Mouse (Mus musculus) midbrain, postnatal 0 days (tissue): ENCODE data around the gene Srp54c. TPM values are rescaled to one million over a fixed set of nuclear protein-coding genes. Genes with fewer than 3 reads are reported as not detected.

Source experiments
- ATAC-seq: fragments of 200-750 bp; cut with Nextera tagmentation; 2 replicates; pipeline ENCODE4 v1.8.0; 2017; ENCODE audit warnings: moderate number of reproducible peaks, mild to moderate bottlenecking, moderate TSS enrichment, moderate library complexity; ENCODE audit not compliant: low FRiP score
- DNase-seq: peaks from one replicate; pipeline ENCODE4 v3.0.0-alpha.2; 2015; ENCODE audit warnings: low spot score
- H3K27ac ChIP-seq: fragments of 300-500 bp; sonication (generic); 2 replicates; pipeline ENCODE4 v1.5.1; 2014; ENCODE audit warnings: low read depth, mild to moderate bottlenecking, low read length, mixed read lengths
- H3K27me3 ChIP-seq: fragments of 300-500 bp; sonication (generic); 2 replicates; pipeline ENCODE4 v1.6.1; 2014; ENCODE audit warnings: low read length, control low read depth, mixed read lengths; ENCODE audit not compliant: insufficient read depth
- H3K36me3 ChIP-seq: fragments of 300-500 bp; sonication (generic); 2 replicates; pipeline ENCODE4 v1.6.1; 2014; ENCODE audit warnings: low read length, control low read depth, mixed read lengths; ENCODE audit not compliant: insufficient read depth
- H3K4me1 ChIP-seq: fragments of 300-500 bp; sonication (generic); 2 replicates; pipeline ENCODE4 v1.6.1; 2014; ENCODE audit warnings: mild to moderate bottlenecking, control low read depth, antibody characterized with exemption, low read length, mixed read lengths; ENCODE audit not compliant: insufficient read depth
- H3K4me2 ChIP-seq: fragments of 300-500 bp; sonication (generic); 2 replicates; pipeline ENCODE4 v1.6.1; 2014; ENCODE audit warnings: low read depth, mild to moderate bottlenecking, low read length, mixed read lengths; ENCODE audit not compliant: poor library complexity, severe bottlenecking
- H3K4me3 ChIP-seq: fragments of 300-500 bp; sonication (generic); 2 replicates; pipeline ENCODE4 v1.5.1; 2014; ENCODE audit warnings: low read depth, mild to moderate bottlenecking, low read length, moderate library complexity
- H3K9ac ChIP-seq: fragments of 300-500 bp; sonication (generic); replicated peaks from 2 replicates; pipeline ENCODE4 v1.6.1; 2014; ENCODE audit warnings: mild to moderate bottlenecking, low read length, moderate library complexity, mixed read lengths; ENCODE audit not compliant: poor library complexity, severe bottlenecking
- H3K9me3 ChIP-seq: fragments of 300-500 bp; sonication (generic); 2 replicates; pipeline ENCODE4 v1.6.1; 2016; ENCODE audit warnings: low read length, control low read depth
- CTCF ChIP-seq: IDR thresholded peaks from 2 replicates; pipeline ENCODE4 v1.5.1; 2016; ENCODE audit warnings: antibody characterized with exemption, mild to moderate bottlenecking
- WGBS: fragments of 180-500 bp; shearing (Covaris S2); extraction: QIAGEN DNeasy Blood & Tissue Kit; methylation state at CpG from one replicate; pipeline ENCODE4 v1.1.7; 2014; 5-methylcytosine and 5-hydroxymethylcytosine counted together
- polyA plus RNA-seq: library from polyadenylated mRNA; unstranded; fragments of >200 nt; fragmentation: Nextera tagmentation; extraction: Ambion mirVana; gene quantifications from 2 replicates; pipeline ENCODE4 v1.2.1, GENCODE M21; 2015
- total RNA-seq: library from RNA; depleted of rRNA; stranded (reverse); fragments of >200 nt; gene quantifications from 2 replicates; pipeline ENCODE4 v1.2.3, GENCODE M21; 2014

Gene Srp54c
- total and polyA plus RNA-seq, 2 experiments from 2014 or later: 44.4 to 86.5 TPM

- WGBS: 41% methylated on average over 11 of the region's 11 CpGs
- Histone ChIP-seq H3K36me3 (peaks cover 18% of the 10 kb centered on the region), H3K9me3 (no peaks in the 10 kb centered on the region), H3K27me3 (no peaks in the 10 kb centered on the region), H3K4me1 (peaks cover 25% of the 10 kb centered on the region), H3K27ac (peak overlapping the region; percentile 77), H3K4me2 (peak overlapping the region; percentile 67), H3K4me3 (peak overlapping the region; percentile 48), H3K9ac (peak overlapping the region; percentile 79)
- ATAC-seq (0 out of 2 replicates have a peak, but pooled peaks have one; percentile 9), DNase-seq (no peak)
- TF ChIP-seq CTCF: no peak
These were observed 71.7 kb downstream of the Srp54c start for GRCm38 (mm10) chr12:55301472-55302300.

DNA sequence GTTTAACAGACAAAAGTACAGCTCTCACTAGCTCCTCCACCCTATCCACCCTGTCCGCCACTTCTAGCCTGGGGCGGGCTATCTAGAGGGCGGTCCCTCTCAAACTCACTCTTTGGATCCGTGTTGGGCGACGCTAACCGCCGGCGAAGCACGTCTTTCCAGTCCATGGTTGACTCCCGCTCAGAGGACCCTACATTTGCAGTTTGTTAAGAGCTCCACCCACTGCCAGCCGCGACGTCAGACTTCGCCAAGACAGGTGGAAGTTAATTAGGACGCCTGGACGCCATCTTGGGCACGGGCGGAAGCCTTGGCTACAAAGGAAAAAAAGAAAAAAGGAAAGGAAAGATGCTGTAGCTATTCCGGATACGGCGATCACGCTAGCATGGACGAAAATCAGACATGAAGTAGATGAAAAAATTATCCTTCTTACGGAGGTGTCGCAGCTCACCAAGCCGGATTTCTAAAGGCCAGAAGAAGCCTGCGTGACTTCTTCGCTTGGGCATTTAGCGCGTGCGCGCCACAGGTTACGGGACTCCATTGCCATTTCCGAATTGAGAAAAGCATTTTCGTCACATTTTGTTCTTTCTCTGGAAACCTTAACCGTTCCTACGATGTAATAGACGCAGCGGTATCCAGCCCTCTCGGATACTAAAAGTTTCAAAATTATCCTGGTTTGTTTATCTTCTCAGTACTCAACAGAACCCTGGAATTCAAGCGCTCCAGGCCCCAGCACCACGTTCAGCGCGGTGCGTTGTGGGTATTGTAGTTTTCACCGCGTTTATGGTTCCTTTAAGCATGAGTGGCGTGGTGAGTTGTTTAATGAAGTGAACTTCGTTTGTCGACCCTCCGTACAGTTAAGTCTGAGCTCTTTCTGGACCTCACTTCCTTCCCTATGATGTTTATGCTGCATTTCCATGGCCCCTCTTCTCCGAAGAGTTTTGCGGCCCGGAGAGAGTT is 72.8 kb downstream of the Srp54c start, which contains the start of gene Ppp2r3c:
TSS of gene Ppp2r3c (minus strand) at position 514 of the 957 bp plus-strand sequence.
- H3K27me3 ChIP-seq: no peaks in the 10 kb centered on the region
- peak within 1 kb of the TSS; percentile 48 for H3K4me3 ChIP-seq
- no peak for TF ChIP-seq CTCF
- peaks cover 25% of the 10 kb centered on the region for H3K4me1 ChIP-seq
- DNase-seq: peak; percentile 97
- H3K9ac ChIP-seq: peak within 1 kb of the TSS; percentile 79
- H3K9me3 ChIP-seq: no peaks in the 10 kb centered on the region
- WGBS: under 1% methylated on average over 55 of the region's 55 CpGs
- ATAC-seq: peak; percentile 94
- peaks cover 10% of the 10 kb centered on the region for H3K36me3 ChIP-seq
- peak within 1 kb of the TSS; percentile 70 for H3K4me2 ChIP-seq
- H3K27ac ChIP-seq: peak within 1 kb of the TSS; percentile 77

DNA sequence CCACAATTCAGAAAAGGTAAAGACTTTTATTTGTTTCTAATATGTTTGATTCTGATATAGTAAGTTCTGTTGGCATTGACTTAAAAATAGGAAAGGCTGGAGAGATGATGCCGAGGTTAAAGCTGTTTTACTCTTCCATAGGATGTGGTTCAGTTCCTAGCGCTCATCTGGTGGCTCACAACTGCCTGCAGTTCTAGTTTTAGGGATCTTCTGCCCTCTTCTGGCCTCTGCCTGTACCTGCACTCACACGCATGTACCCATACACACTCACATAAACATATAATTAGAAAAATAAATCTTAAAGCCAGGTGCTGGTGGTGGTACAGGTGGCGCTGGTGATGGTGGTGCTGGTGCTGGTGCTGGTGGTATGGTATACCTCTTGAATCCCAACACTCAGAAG is 76.4 kb downstream of the Srp54c start:
- H3K36me3 ChIP-seq: no peaks in the 10 kb centered on the region
- no peak; the same call in 1 of the 2 replicates for TF ChIP-seq CTCF
- no peak overlapping the region for H3K4me3 ChIP-seq
- H3K4me2 ChIP-seq: no peak overlapping the region
- H3K4me1 ChIP-seq: peaks cover 14% of the 10 kb centered on the region
- H3K9me3 ChIP-seq: no peaks in the 10 kb centered on the region
- no peaks in the 10 kb centered on the region for H3K27me3 ChIP-seq
- H3K9ac ChIP-seq: no peak overlapping the region
- H3K27ac ChIP-seq: no peak overlapping the region
- ATAC-seq: no peak
- over 99% methylated on average over 4 of the region's 4 CpGs for WGBS
- DNase-seq: no peak

DNA sequence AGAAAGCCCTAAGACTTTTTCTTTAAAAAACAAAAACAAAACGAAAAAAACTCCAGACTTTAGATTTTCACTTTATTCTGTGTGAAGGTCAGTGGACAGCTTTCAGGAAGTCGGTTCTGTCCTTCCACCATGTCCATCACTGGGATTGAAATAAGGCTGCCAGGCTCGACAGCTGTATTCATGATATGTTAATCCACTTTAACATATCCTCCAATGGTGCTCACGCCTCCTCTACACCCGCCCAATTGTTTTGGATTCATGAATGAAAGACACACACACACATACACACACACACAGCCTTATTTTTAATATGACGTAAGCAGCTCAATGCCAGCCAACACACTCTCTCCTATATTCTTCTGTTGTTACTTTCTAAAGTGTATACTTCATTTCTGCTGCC is 77.6 kb downstream of the Srp54c start:
- ATAC-seq: no peak
- Histone ChIP-seq H3K4me1 (0 out of 2 replicates have a peak, but pooled peaks cover 8% of the 10 kb centered on the region), H3K9ac (no peak overlapping the region), H3K27ac (no peak overlapping the region), H3K9me3 (no peaks in the 10 kb centered on the region), H3K27me3 (no peaks in the 10 kb centered on the region), H3K4me2 (no peak overlapping the region), H3K4me3 (no peak overlapping the region), H3K36me3 (no peaks in the 10 kb centered on the region)
- no peak for TF ChIP-seq CTCF
- WGBS: 61% methylated on average over 6 of the region's 6 CpGs
- DNase-seq: no peak

DNA sequence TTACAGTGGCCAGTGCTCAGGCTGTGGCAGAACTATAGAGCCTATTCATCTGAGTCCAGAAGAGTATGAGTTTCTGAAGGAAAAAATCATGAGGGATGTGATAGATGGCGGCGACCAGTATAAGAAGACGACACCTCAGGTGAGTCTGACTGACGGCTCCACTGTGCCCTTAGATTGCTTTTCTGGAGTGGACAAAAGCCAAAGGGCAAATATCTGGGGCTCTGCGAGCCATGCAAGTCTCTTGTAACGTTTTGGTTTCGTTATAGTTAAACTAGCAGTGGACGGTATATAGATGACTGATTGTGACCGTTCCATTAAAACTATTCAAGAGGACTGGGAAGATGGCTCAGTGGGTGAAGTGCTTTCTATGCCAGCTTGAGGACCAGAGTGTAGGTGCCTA is 78.8 kb downstream of the Srp54c start:
- DNase-seq (no peak), ATAC-seq (no peak)
- Histone ChIP-seq H3K36me3 (no peaks in the 10 kb centered on the region), H3K27me3 (no peaks in the 10 kb centered on the region), H3K4me1 (0 out of 2 replicates have a peak, but pooled peaks cover 6% of the 10 kb centered on the region), H3K4me2 (no peak overlapping the region), H3K9me3 (no peaks in the 10 kb centered on the region), H3K9ac (no peak overlapping the region), H3K27ac (no peak overlapping the region), H3K4me3 (no peak overlapping the region)
- 96% methylated on average over 9 of the region's 9 CpGs for WGBS
- TF ChIP-seq CTCF: no peak
